Mouse (Mus musculus) C2C12 (cell line): ENCODE data around the gene Arhgap23.

ENCODE experiments used
- CTCF ChIP-seq: IDR thresholded peaks from one replicate; pipeline ENCODE4 v1.5.1; 2011; ENCODE audit not compliant: control insufficient read depth, insufficient read depth, insufficient read length
- FOSL1 ChIP-seq: IDR thresholded peaks from one replicate; pipeline ENCODE4 v1.8.0; 2011; ENCODE audit warnings: mild to moderate bottlenecking, low read length; ENCODE audit not compliant: poor library complexity, insufficient read depth, severe bottlenecking
- MYOG ChIP-seq: IDR thresholded peaks from one replicate; pipeline ENCODE4 v1.6.1; 2011; ENCODE audit not compliant: control insufficient read depth, insufficient read length; ENCODE audit errors: extremely low read depth
- USF1 ChIP-seq: IDR thresholded peaks from one replicate; pipeline ENCODE4 v1.6.1; 2011; ENCODE audit warnings: low read depth, mild to moderate bottlenecking, control low read depth, moderate library complexity

DNA sequence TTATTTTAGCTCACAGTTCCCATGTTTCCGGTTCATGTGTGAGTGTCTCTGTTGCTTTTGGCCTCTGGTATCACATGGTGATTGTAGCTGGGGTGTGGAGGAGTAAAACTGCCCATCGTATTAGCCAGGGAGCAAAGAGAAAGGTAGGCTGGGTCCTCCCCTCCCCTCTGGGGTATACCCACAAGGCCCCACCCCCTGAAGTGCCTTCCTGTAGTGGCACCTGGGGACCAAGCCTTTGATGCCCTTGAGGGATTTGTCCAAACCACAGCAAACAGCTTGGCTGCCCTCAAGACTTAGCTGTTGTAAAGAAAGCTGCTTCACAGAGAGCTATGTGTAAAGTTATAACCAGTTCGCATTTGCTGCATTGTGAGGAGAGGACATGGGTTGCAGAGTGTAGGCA lies 72.3 kb downstream of the Arhgap23 start:
- TF ChIP-seq CTCF (no peak), MYOG (no peak), FOSL1 (no peak), USF1 (no peak)
